Mouse (Mus musculus): ENCODE results near the gene Ranbp10.

DNA sequence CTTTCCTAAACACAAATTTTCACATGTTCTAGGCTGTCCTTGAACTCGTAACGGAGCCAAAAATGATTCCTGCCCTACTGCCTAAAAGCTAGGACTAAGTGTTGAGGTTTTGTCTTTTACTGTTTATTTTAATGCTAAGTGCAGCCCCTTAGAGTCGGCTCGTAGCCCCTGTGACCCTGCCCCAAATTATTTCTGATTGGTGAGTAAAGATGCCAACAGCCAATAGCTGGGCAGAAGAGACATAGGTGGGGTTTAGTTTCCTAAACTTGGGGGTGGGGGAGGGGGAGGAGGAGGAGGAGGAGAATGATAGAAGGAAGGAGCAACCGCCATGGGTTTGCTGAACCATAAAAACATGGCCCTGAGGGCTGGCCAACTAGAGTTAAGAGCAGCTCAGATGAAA lies 101.4 kb downstream of the Ranbp10 start:
- TF ChIP-seq CTCF (IDR thresholded peaks at IDR 0.05; ENCODE audit: control insufficient read depth, insufficient read depth, insufficient read length) = no peak
- TF ChIP-seq CEBPB (IDR thresholded peaks at IDR 0.05; ENCODE audit: low read depth) = no peak
